Mouse (Mus musculus): ENCODE data around the gene Synj1. TPM values are rescaled to one million over a fixed set of nuclear protein-coding genes. Genes with fewer than 3 reads are reported as not detected.
A peak's percentile ranks its signal among the peaks of the same experiment; 100 is the strongest.

Gene Synj1
- 7.5 and 8.1 TPM in 2 replicates for total RNA-seq (2014; rRNA removed)
- polyA plus RNA-seq (2012; rRNA removed): 6.2 and 6.6 TPM in 2 replicates

DNA sequence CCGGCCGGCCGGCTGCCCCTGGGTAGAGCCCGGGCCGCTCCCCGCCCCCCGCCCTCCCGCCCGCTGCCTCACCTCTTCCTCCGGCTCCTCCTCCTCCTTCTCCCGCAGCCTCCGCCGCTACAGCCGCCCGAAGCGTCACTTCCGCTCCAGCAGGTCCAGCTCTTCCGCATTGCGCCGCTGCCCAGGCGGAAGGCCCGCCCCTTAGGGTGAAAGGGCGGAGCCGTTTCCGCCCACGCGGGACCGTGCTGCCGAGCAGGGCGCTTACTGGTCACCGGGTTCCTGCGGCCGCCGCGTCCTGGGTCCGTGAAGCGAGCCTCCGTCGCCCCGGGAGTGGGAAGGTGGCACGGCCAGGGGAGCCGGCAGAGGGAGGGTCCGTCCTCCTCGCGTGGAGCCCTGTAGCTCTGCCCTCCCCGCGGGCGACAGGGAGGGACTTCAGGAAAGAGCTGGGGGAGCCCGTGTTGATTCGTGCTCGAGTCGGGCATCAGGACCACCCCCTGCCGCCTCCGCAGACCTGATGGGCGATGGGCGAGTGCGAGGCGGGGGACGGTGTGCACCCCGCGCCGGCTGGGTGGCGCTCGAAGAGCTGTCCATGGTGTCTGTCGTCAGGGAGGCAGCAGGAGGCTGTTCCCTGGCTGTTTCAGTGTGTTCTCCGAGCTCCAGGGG lies at the start of gene Synj1:
Gene Synj1, minus strand, starts transcription at position 288 of the 663 bp plus-strand sequence.
- no peak for TF ChIP-seq CTCF (IDR thresholded peaks at IDR 0.05; ENCODE audit: low read depth, low read length)
- 0 out of 2 replicates have a peak, but pooled peaks have one; percentile 28 for TF ChIP-seq POLR2A (IDR thresholded peaks at IDR 0.05; ENCODE audit: extremely low read depth, insufficient read depth, low read length)
- Histone ChIP-seq H3K36me3 (ENCODE audit: control insufficient read depth, insufficient read depth, low read length) (peaks cover 7% of the 10 kb centered on the region; the same call in 1 of the 2 replicates), H3K79me2 (ENCODE audit: control insufficient read depth, insufficient read depth, low read length) (peaks cover 5% of the 10 kb centered on the region; the same call in 1 of the 2 replicates), H3K4me1 (ENCODE audit: control insufficient read depth, insufficient read depth, low read length) (peaks cover 3% of the 10 kb centered on the region), H3K9ac (ENCODE audit: low read depth, low read length) (peak within 1 kb of the TSS; percentile 84), H3K27ac (replicated peaks; ENCODE audit: insufficient read depth, low read depth, low read length) (peak within 1 kb of the TSS; percentile 63), H3K27me3 (ENCODE audit: control insufficient read depth, insufficient read depth, low read length) (no peaks in the 10 kb centered on the region), H3K4me3 (ENCODE audit: insufficient read depth, low read depth, low read length) (peak within 1 kb of the TSS; percentile 89)
- peak; percentile 82 for DNase-seq (ENCODE audit: extremely low read depth, low read depth, low spot score)
- WGBS: under 1% methylated on average over 61 of the region's 66 CpGs

DNA sequence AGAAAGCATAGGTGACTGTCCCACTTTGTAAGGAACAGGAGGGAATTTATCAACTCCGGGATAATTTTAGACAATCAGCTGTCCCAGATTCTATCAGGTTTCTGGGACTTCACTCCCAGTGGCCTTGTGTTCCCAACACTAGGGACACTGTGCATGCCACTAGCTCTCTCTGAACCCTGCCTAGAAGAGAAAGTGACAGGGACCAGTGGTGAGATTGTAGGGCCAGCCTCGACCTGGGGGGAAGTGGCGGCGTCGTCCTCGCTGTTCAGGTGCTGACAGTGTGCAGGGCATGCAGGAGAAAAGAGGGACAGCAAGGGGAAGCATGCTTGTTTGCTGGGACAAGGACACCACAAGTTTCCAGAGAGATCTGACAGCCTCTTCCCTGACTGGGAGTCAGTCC lies 46.6 kb upstream of the Synj1 start:
- H3K27ac ChIP-seq (replicated peaks; ENCODE audit: insufficient read depth, low read depth, low read length): no peak overlapping the region

DNA sequence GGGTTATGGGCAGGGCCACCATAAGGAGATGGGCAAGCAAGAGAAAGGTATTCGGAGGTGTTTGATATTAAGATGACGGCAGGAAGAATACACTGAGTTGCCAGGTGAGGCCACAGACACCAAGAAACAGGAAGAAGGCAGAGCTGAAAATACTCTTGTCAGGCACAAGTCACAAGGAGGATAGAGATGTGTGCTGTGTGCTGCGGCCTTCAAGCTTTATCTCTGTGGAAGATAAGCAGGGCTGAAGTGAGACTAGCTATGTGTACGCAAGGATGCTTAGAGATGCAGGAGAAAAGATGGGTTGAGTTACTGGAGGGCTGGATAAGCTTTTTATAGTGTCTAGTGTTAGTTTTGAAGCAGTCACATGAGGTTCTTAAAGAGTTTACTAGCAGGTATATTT lies 46.2 kb upstream of the Synj1 start:
- Histone ChIP-seq H3K27ac (replicated peaks; ENCODE audit: insufficient read depth, low read depth, low read length) (no peak overlapping the region), H3K27me3 (ENCODE audit: control insufficient read depth, insufficient read depth, low read length) (no peaks in the 10 kb centered on the region), H3K36me3 (ENCODE audit: control insufficient read depth, insufficient read depth, low read length) (no peaks in the 10 kb centered on the region), H3K9ac (ENCODE audit: low read depth, low read length) (no peak overlapping the region), H3K4me3 (ENCODE audit: insufficient read depth, low read depth, low read length) (no peak overlapping the region), H3K4me1 (ENCODE audit: control insufficient read depth, insufficient read depth, low read length) (peaks cover 2% of the 10 kb centered on the region; the same call in 1 of the 2 replicates), H3K79me2 (ENCODE audit: control insufficient read depth, insufficient read depth, low read length) (no peaks in the 10 kb centered on the region)
- WGBS: 85% methylated on average over 4 of the region's 4 CpGs
- DNase-seq (ENCODE audit: extremely low read depth, low read depth, low spot score): no peak
- TF ChIP-seq POLR2A (IDR thresholded peaks at IDR 0.05; ENCODE audit: extremely low read depth, insufficient read depth, low read length): no peak
- TF ChIP-seq CTCF (IDR thresholded peaks at IDR 0.05; ENCODE audit: low read depth, low read length): no peak

More for the DNA sequence above, 46.6 kb upstream of the Synj1 start:
- Histone ChIP-seq H3K36me3 (ENCODE audit: control insufficient read depth, insufficient read depth, low read length) (no peaks in the 10 kb centered on the region), H3K9ac (ENCODE audit: low read depth, low read length) (no peak overlapping the region), H3K79me2 (ENCODE audit: control insufficient read depth, insufficient read depth, low read length) (no peaks in the 10 kb centered on the region), H3K27me3 (ENCODE audit: control insufficient read depth, insufficient read depth, low read length) (no peaks in the 10 kb centered on the region), H3K4me3 (ENCODE audit: insufficient read depth, low read depth, low read length) (no peak overlapping the region), H3K4me1 (ENCODE audit: control insufficient read depth, insufficient read depth, low read length) (peaks cover 2% of the 10 kb centered on the region; the same call in 1 of the 2 replicates)
- 80% methylated on average over 6 of the region's 6 CpGs for WGBS
- no peak for DNase-seq (ENCODE audit: extremely low read depth, low read depth, low spot score)
- TF ChIP-seq CTCF (IDR thresholded peaks at IDR 0.05; ENCODE audit: low read depth, low read length): no peak
- TF ChIP-seq POLR2A (IDR thresholded peaks at IDR 0.05; ENCODE audit: extremely low read depth, insufficient read depth, low read length): no peak

DNA sequence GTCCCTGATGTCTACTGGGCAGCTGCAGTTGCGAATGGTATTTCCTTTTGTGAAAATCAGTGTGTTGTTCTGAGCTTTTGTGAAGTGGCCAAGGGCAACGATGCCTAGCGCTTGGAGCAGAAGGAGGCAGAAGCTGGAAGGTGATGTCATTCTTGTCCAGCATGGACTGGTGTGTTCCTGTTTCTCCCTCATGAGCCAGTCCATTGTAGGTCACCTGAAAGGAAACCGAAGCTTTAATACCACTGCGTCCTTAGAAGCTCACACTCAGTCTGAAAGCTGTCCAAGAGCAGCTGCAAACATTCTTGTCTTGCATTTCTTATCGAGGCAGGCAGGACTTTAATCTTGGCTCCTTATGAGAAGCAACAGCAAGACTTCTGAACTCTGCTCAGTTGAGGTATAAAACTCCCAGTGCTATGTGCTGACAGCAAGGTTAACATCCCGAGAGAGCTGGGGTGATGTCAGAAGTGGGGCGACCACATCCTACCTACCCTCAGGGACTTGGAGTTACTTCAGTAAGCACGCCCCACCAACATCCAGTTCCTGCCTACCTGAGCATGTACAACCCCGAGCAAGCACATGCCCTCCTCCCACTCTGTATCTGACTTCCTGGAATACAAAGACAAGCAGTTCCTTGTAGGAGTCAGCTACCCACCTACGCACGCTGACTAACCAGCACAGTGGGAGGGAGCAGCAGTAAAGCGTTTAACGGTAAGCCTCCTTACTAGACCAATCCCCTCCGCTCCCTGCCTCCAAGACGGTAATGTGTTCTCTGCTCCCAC lies 45.1 kb upstream of the Synj1 start:
- Histone ChIP-seq H3K4me1 (ENCODE audit: control insufficient read depth, insufficient read depth, low read length) (peaks cover 2% of the 10 kb centered on the region; the same call in 1 of the 2 replicates), H3K4me3 (ENCODE audit: insufficient read depth, low read depth, low read length) (no peak overlapping the region), H3K36me3 (ENCODE audit: control insufficient read depth, insufficient read depth, low read length) (no peaks in the 10 kb centered on the region), H3K27me3 (ENCODE audit: control insufficient read depth, insufficient read depth, low read length) (no peaks in the 10 kb centered on the region), H3K9ac (ENCODE audit: low read depth, low read length) (no peak overlapping the region), H3K79me2 (ENCODE audit: control insufficient read depth, insufficient read depth, low read length) (no peaks in the 10 kb centered on the region), H3K27ac (replicated peaks; ENCODE audit: insufficient read depth, low read depth, low read length) (no peak overlapping the region)
- no peak for DNase-seq (ENCODE audit: extremely low read depth, low read depth, low spot score)
- WGBS: 78% methylated on average over 16 of the region's 16 CpGs
- no peak for TF ChIP-seq POLR2A (IDR thresholded peaks at IDR 0.05; ENCODE audit: extremely low read depth, insufficient read depth, low read length)
- no peak for TF ChIP-seq CTCF (IDR thresholded peaks at IDR 0.05; ENCODE audit: low read depth, low read length)

DNA sequence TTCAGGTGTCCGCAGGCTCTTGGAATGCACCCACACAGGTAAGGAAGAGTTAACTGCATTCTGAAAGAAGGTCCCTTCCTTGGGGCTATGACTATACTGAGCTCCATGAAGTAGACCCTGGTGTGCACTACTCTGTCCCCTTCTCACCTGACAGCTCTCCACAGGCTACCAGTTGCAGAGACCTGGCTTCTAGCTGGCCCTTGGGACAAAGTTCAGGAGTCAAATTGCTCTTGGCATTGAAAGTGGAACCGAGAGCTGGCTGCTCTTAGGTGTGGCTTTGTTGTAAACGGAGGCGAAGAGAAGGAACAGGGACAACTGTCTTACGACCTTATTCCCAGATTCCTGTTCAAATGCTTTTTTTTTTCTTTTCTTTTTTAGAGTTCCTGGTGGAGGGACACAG lies 44.0 kb upstream of the Synj1 start:
- Histone ChIP-seq H3K27me3 (ENCODE audit: control insufficient read depth, insufficient read depth, low read length) (no peaks in the 10 kb centered on the region), H3K27ac (replicated peaks; ENCODE audit: insufficient read depth, low read depth, low read length) (no peak overlapping the region), H3K9ac (ENCODE audit: low read depth, low read length) (no peak overlapping the region), H3K4me1 (ENCODE audit: control insufficient read depth, insufficient read depth, low read length) (peaks cover 2% of the 10 kb centered on the region; the same call in 1 of the 2 replicates), H3K36me3 (ENCODE audit: control insufficient read depth, insufficient read depth, low read length) (no peaks in the 10 kb centered on the region), H3K79me2 (ENCODE audit: control insufficient read depth, insufficient read depth, low read length) (no peaks in the 10 kb centered on the region), H3K4me3 (ENCODE audit: insufficient read depth, low read depth, low read length) (no peak overlapping the region)
- peak; percentile 83 for DNase-seq (ENCODE audit: extremely low read depth, low read depth, low spot score)
- 28% methylated on average over 5 of the region's 5 CpGs for WGBS
- TF ChIP-seq CTCF (IDR thresholded peaks at IDR 0.05; ENCODE audit: low read depth, low read length) (no peak), POLR2A (IDR thresholded peaks at IDR 0.05; ENCODE audit: extremely low read depth, insufficient read depth, low read length) (no peak)

Data from liver, adult 2 months (tissue).